19 mouse cellular contexts compared by ENCODE assay signal in genomic region chr17:29175693-29176092, GRCm38 (mm10).
DNase-seq lines count a peak whose midpoint lies in the region; ATAC-seq and TF ChIP-seq lines count a peak whose summit lies in the region.
"Had no signal": no experiment of that assay in that cellular context is flagged by ENCODE, and none has a peak within 500 bp of the region (broad histone marks: within the 10 kb centered on the region; RNA-seq: fewer than 3 reads in every experiment).

No protein-coding gene starts in this region.

- H3K27me3 ChIP-seq in heart, embryonic 10.5 days (ENCODE audit: insufficient read depth, poor library complexity, severe bottlenecking): no peaks in the 10 kb centered on the region
- no peaks in the 10 kb centered on the region for H3K27me3 ChIP-seq in liver, adult 2 months (ENCODE audit: control insufficient read depth, insufficient read depth, low read length)
- peaks cover 9% of the 10 kb centered on the region; the same call in 1 of the 2 replicates for H3K27me3 ChIP-seq in liver, embryonic 12.5 days (replicated peaks)
- no peaks in the 10 kb centered on the region for H3K27me3 ChIP-seq in forebrain, embryonic 15.5 days
- H3K27me3 ChIP-seq in midbrain, embryonic 15.5 days (replicated peaks): no peaks in the 10 kb centered on the region
- H3K27me3 ChIP-seq: embryonic facial prominence, embryonic 13.5 days; limb, embryonic 12.5 days; liver, embryonic 15.5 days; Patski had no signal

- H3K27ac ChIP-seq in heart, embryonic 10.5 days: peak overlapping the region; percentile 60; the same call in 1 of the 2 replicates
- 0 out of 2 replicates have a peak overlapping the region, but pooled peaks have one; percentile 4 for H3K27ac ChIP-seq in liver, adult 2 months (replicated peaks; ENCODE audit: insufficient read depth, low read depth, low read length)
- H3K27ac ChIP-seq in liver, embryonic 12.5 days: no peak overlapping the region
- peak overlapping the region; percentile 59 for H3K27ac ChIP-seq in forebrain, embryonic 15.5 days (replicated peaks)
- peak overlapping the region; percentile 83 for H3K27ac ChIP-seq in midbrain, embryonic 15.5 days
- H3K27ac ChIP-seq: limb, embryonic 12.5 days; liver, embryonic 15.5 days; stomach, postnatal 0 days had no signal

- H3K36me3 ChIP-seq in heart, embryonic 10.5 days: no peaks in the 10 kb centered on the region
- H3K36me3 ChIP-seq in liver, adult 2 months (ENCODE audit: control insufficient read depth, insufficient read depth, low read length): no peaks in the 10 kb centered on the region
- H3K36me3 ChIP-seq in liver, embryonic 12.5 days: no peaks in the 10 kb centered on the region
- no peaks in the 10 kb centered on the region for H3K36me3 ChIP-seq in forebrain, embryonic 15.5 days
- no peaks in the 10 kb centered on the region for H3K36me3 ChIP-seq in midbrain, embryonic 15.5 days (replicated peaks)
- H3K36me3 ChIP-seq: embryonic facial prominence, embryonic 13.5 days; limb, embryonic 12.5 days; liver, embryonic 15.5 days had no signal

- DNase-seq in heart, embryonic 10.5 days (ENCODE audit: low spot score): no peak
- DNase-seq in heart, adult 11 months: no peak
- no peak for DNase-seq in liver, adult 2 months (ENCODE audit: extremely low read depth, low read depth, low spot score)
- no peak for DNase-seq in layer of hippocampus, adult 9-11 months
- no peak for DNase-seq in spleen, postnatal 10 days (ENCODE audit: low spot score in 2 of 2)
- DNase-seq: adrenal gland, postnatal 25 days; cerebellum, adult 2 months; gastrocnemius, postnatal 14 days; kidney, adult 9 months; lung, postnatal 10 days had no signal

- no peak for ATAC-seq in liver, embryonic 12.5 days
- ATAC-seq in forebrain, embryonic 15.5 days (replicated peaks): no peak
- no peak for ATAC-seq in midbrain, embryonic 15.5 days (replicated peaks)
- ATAC-seq: activated CD4-positive, CD25-positive, alpha-beta regulatory T cell, adult 4 months; Patski had no signal

- 61% methylated on average over 3 of the region's 3 CpGs for WGBS in heart, embryonic 10.5 days
- WGBS in liver, adult 2 months: 74% methylated on average over 3 of the region's 3 CpGs
- WGBS in liver, embryonic 12.5 days (ENCODE audit: insufficient replicate concordance): 41% methylated on average over 3 of the region's 3 CpGs
- 86% methylated on average over 3 of the region's 3 CpGs for whole genome bisulfite sequencing in forebrain, embryonic 15.5 days
- 63% methylated on average over 3 of the region's 3 CpGs for WGBS in midbrain, embryonic 15.5 days

- TF ChIP-seq POLR2A in liver, adult 2 months (IDR thresholded peaks at IDR 0.05; ENCODE audit: extremely low read depth, insufficient read depth, low read length): no peak

- no peak overlapping the region for H3K4me3 ChIP-seq in heart, embryonic 10.5 days
- H3K4me3 ChIP-seq in liver, adult 2 months (ENCODE audit: insufficient read depth, low read depth, low read length): no peak overlapping the region
- H3K4me3 ChIP-seq in liver, embryonic 12.5 days: no peak overlapping the region
- no peak overlapping the region for H3K4me3 ChIP-seq in forebrain, embryonic 15.5 days
- H3K4me3 ChIP-seq in midbrain, embryonic 15.5 days: no peak overlapping the region
- H3K4me3 ChIP-seq: embryonic facial prominence, embryonic 13.5 days; limb, embryonic 12.5 days; liver, embryonic 15.5 days had no signal

- H3K79me2 ChIP-seq in liver, adult 2 months (ENCODE audit: control insufficient read depth, insufficient read depth, low read length): no peaks in the 10 kb centered on the region

- peaks cover 51% of the 10 kb centered on the region for H3K4me1 ChIP-seq in heart, embryonic 10.5 days
- H3K4me1 ChIP-seq in liver, adult 2 months (ENCODE audit: control insufficient read depth, insufficient read depth, low read length): no peaks in the 10 kb centered on the region
- peaks cover 20% of the 10 kb centered on the region for H3K4me1 ChIP-seq in liver, embryonic 12.5 days
- peaks cover 14% of the 10 kb centered on the region for H3K4me1 ChIP-seq in forebrain, embryonic 15.5 days
- peaks cover 24% of the 10 kb centered on the region for H3K4me1 ChIP-seq in midbrain, embryonic 15.5 days

- H3K9me3 ChIP-seq in heart, embryonic 10.5 days: no peaks in the 10 kb centered on the region
- no peaks in the 10 kb centered on the region for H3K9me3 ChIP-seq in liver, embryonic 12.5 days (replicated peaks)
- no peaks in the 10 kb centered on the region for H3K9me3 ChIP-seq in forebrain, embryonic 15.5 days
- H3K9me3 ChIP-seq in midbrain, embryonic 15.5 days: no peaks in the 10 kb centered on the region
- H3K9me3 ChIP-seq: embryonic facial prominence, embryonic 13.5 days; limb, embryonic 12.5 days; liver, embryonic 15.5 days had no signal

- no peak overlapping the region for H3K4me2 ChIP-seq in liver, embryonic 12.5 days
- no peak overlapping the region for H3K4me2 ChIP-seq in forebrain, embryonic 15.5 days (replicated peaks)
- no peak overlapping the region for H3K4me2 ChIP-seq in midbrain, embryonic 15.5 days
- H3K4me2 ChIP-seq: limb, embryonic 12.5 days; liver, embryonic 15.5 days had no signal

- H3K9ac ChIP-seq in liver, adult 2 months (ENCODE audit: low read depth, low read length): no peak overlapping the region
- H3K9ac ChIP-seq in liver, embryonic 12.5 days: no peak overlapping the region
- H3K9ac ChIP-seq in forebrain, embryonic 15.5 days (replicated peaks): no peak overlapping the region
- H3K9ac ChIP-seq in midbrain, embryonic 15.5 days: no peak overlapping the region
- H3K9ac ChIP-seq: embryonic facial prominence, embryonic 13.5 days; limb, embryonic 12.5 days; liver, embryonic 15.5 days had no signal

- TF ChIP-seq CTCF in liver, adult 2 months (IDR thresholded peaks at IDR 0.05; ENCODE audit: low read depth, low read length): no peak
